Mouse (Mus musculus) neural tube, embryonic 15.5 days (tissue): ENCODE results near the gene Nodal. TPM values are rescaled to one million over a fixed set of nuclear protein-coding genes. Genes with fewer than 3 reads are reported as not detected.

Experiments used
- ATAC-seq: fragments of 200-750 bp; cut with Nextera tagmentation; 2 replicates; pipeline ENCODE4 v1.8.0; 2017; ENCODE audit warnings: mild to moderate bottlenecking, moderate TSS enrichment, moderate library complexity; ENCODE audit not compliant: low FRiP score
- H3K27ac ChIP-seq: fragments of 300-500 bp; sonication (generic); replicated peaks from 2 replicates; pipeline ENCODE4 v1.5.1; 2015; ENCODE audit warnings: mild to moderate bottlenecking, inconsistent platforms
- H3K27me3 ChIP-seq: fragments of 300-500 bp; sonication (generic); replicated peaks from 2 replicates; pipeline ENCODE4 v1.6.1; 2015; ENCODE audit warnings: inconsistent platforms
- H3K36me3 ChIP-seq: fragments of 300-500 bp; sonication (generic); 2 replicates; pipeline ENCODE4 v1.6.1; 2015; ENCODE audit warnings: inconsistent platforms
- H3K4me1 ChIP-seq: fragments of 300-500 bp; sonication (generic); 2 replicates; pipeline ENCODE4 v1.6.1; 2015; ENCODE audit warnings: inconsistent platforms
- H3K4me2 ChIP-seq: fragments of 300-500 bp; sonication (generic); 2 replicates; pipeline ENCODE4 v1.6.1; 2015; ENCODE audit warnings: inconsistent platforms, mild to moderate bottlenecking, moderate library complexity
- H3K4me3 ChIP-seq: fragments of 300-500 bp; sonication (generic); replicated peaks from 2 replicates; pipeline ENCODE4 v1.5.1; 2015; ENCODE audit warnings: mild to moderate bottlenecking, inconsistent platforms
- H3K9ac ChIP-seq: fragments of 300-500 bp; sonication (generic); replicated peaks from 2 replicates; pipeline ENCODE4 v1.6.1; 2015; ENCODE audit warnings: mild to moderate bottlenecking, inconsistent platforms
- H3K9me3 ChIP-seq: fragments of 300-500 bp; sonication (generic); replicated peaks from 2 replicates; pipeline ENCODE4 v1.6.1; 2016; ENCODE audit warnings: inconsistent platforms
- WGBS: fragments of 180-500 bp; shearing (Covaris S2); methylation state at CpG from one replicate; pipeline ENCODE4 v1.1.7; 2015; ENCODE audit warnings: mixed read lengths; 5-methylcytosine and 5-hydroxymethylcytosine counted together
- polyA plus RNA-seq: library from polyadenylated mRNA; unstranded; fragments of >200 nt; fragmentation: Nextera tagmentation; extraction: Ambion mirVana; gene quantifications from 2 replicates; pipeline ENCODE4 v1.2.1, GENCODE M21; 2015

Gene Nodal
- polyA plus RNA-seq, 1 experiment from 2014 or later: 0.23 TPM

GRCm38 (mm10) chr10:61418131-61418900 lies 544 bp downstream of the Nodal start:
- peak overlapping the region; percentile 51 for H3K9ac ChIP-seq
- peaks cover 59% of the 10 kb centered on the region for H3K27me3 ChIP-seq
- H3K4me1 ChIP-seq: peaks cover 14% of the 10 kb centered on the region
- peak; percentile 53; the same call in 1 of the 2 replicates for ATAC-seq
- H3K36me3 ChIP-seq: no peaks in the 10 kb centered on the region
- H3K4me3 ChIP-seq: peak overlapping the region; percentile 50
- H3K4me2 ChIP-seq: peak overlapping the region; percentile 95
- no peaks in the 10 kb centered on the region for H3K9me3 ChIP-seq
- 2% methylated on average over 50 of the region's 50 CpGs for WGBS
- H3K27ac ChIP-seq: no peak overlapping the region

- no peak for ATAC-seq
- Histone ChIP-seq H3K4me2 (peak overlapping the region; percentile 95; the same call in 1 of the 2 replicates), H3K27me3 (peaks cover 59% of the 10 kb centered on the region), H3K4me3 (no peak overlapping the region), H3K9ac (no peak overlapping the region), H3K9me3 (no peaks in the 10 kb centered on the region), H3K4me1 (peaks cover 16% of the 10 kb centered on the region), H3K27ac (no peak overlapping the region), H3K36me3 (no peaks in the 10 kb centered on the region)
- 8% methylated on average over 24 of the region's 24 CpGs for WGBS
Measured at GRCm38 (mm10) chr10:61419146-61419545, 1.4 kb downstream of the Nodal start.

- H3K4me3 ChIP-seq: no peak overlapping the region
- H3K27me3 ChIP-seq: peaks cover 59% of the 10 kb centered on the region
- H3K36me3 ChIP-seq: no peaks in the 10 kb centered on the region
- no peak for ATAC-seq
- 85% methylated on average over 4 of the region's 4 CpGs for WGBS
- peaks cover 25% of the 10 kb centered on the region for H3K4me1 ChIP-seq
- H3K4me2 ChIP-seq: no peak overlapping the region
- H3K9ac ChIP-seq: no peak overlapping the region
- H3K27ac ChIP-seq: no peak overlapping the region
- H3K9me3 ChIP-seq: no peaks in the 10 kb centered on the region
Measured at GRCm38 (mm10) chr10:61420011-61420410, 2.2 kb downstream of the Nodal start.

- Histone ChIP-seq H3K36me3 (no peaks in the 10 kb centered on the region), H3K9me3 (no peaks in the 10 kb centered on the region), H3K27ac (no peak overlapping the region), H3K4me2 (no peak overlapping the region), H3K9ac (no peak overlapping the region), H3K4me3 (no peak overlapping the region), H3K4me1 (peaks cover 28% of the 10 kb centered on the region), H3K27me3 (peaks cover 34% of the 10 kb centered on the region)
- WGBS: 89% methylated on average over 12 of the region's 12 CpGs
- no peak for ATAC-seq
Measured at GRCm38 (mm10) chr10:61422861-61423260, 5.1 kb downstream of the Nodal start.

GRCm38 (mm10) chr10:61423289-61423688 lies 5.5 kb downstream of the Nodal start:
- no peak for ATAC-seq
- peaks cover 30% of the 10 kb centered on the region for H3K27me3 ChIP-seq
- H3K9ac ChIP-seq: no peak overlapping the region
- peaks cover 25% of the 10 kb centered on the region for H3K4me1 ChIP-seq
- H3K4me2 ChIP-seq: no peak overlapping the region
- no peak overlapping the region for H3K4me3 ChIP-seq
- no peak overlapping the region for H3K27ac ChIP-seq
- H3K36me3 ChIP-seq: no peaks in the 10 kb centered on the region
- 66% methylated on average over 10 of the region's 10 CpGs for WGBS
- H3K9me3 ChIP-seq: no peaks in the 10 kb centered on the region

GRCm38 (mm10) chr10:61424500-61424899 lies 6.7 kb downstream of the Nodal start:
- peaks cover 23% of the 10 kb centered on the region for H3K4me1 ChIP-seq
- ATAC-seq: peak; percentile 64; the same call in 1 of the 2 replicates
- H3K4me3 ChIP-seq: no peak overlapping the region
- H3K4me2 ChIP-seq: 0 out of 2 replicates have a peak overlapping the region, but pooled peaks have one; percentile 9
- H3K27me3 ChIP-seq: peaks cover 18% of the 10 kb centered on the region
- 24% methylated on average over 7 of the region's 7 CpGs for WGBS
- H3K36me3 ChIP-seq: no peaks in the 10 kb centered on the region
- H3K9me3 ChIP-seq: no peaks in the 10 kb centered on the region
- H3K9ac ChIP-seq: no peak overlapping the region
- H3K27ac ChIP-seq: 0 out of 2 replicates have a peak overlapping the region, but pooled peaks have one; percentile 18

GRCm38 (mm10) chr10:61425047-61425446 lies 7.3 kb downstream of the Nodal start:
- Histone ChIP-seq H3K27me3 (peaks cover 12% of the 10 kb centered on the region), H3K27ac (peak overlapping the region; percentile 28), H3K9ac (no peak overlapping the region), H3K4me2 (no peak overlapping the region), H3K4me3 (no peak overlapping the region), H3K36me3 (peaks cover 5% of the 10 kb centered on the region; the same call in 1 of the 2 replicates), H3K4me1 (peaks cover 23% of the 10 kb centered on the region), H3K9me3 (no peaks in the 10 kb centered on the region)
- ATAC-seq: no peak
- WGBS: 73% methylated on average over 2 of the region's 2 CpGs

GRCm38 (mm10) chr10:61426251-61426757 lies 8.5 kb downstream of the Nodal start:
- Histone ChIP-seq H3K27me3 (no peaks in the 10 kb centered on the region; the same call in 1 of the 2 replicates), H3K36me3 (peaks cover 18% of the 10 kb centered on the region), H3K9ac (no peak overlapping the region), H3K4me3 (no peak overlapping the region), H3K27ac (no peak overlapping the region), H3K9me3 (no peaks in the 10 kb centered on the region), H3K4me1 (peaks cover 23% of the 10 kb centered on the region), H3K4me2 (no peak overlapping the region)
- WGBS: 62% methylated on average over 2 of the region's 2 CpGs
- ATAC-seq: no peak

- WGBS: 80% methylated on average over 6 of the region's 6 CpGs
- peaks cover 26% of the 10 kb centered on the region for H3K36me3 ChIP-seq
- no peak overlapping the region for H3K27ac ChIP-seq
- peaks cover 23% of the 10 kb centered on the region for H3K4me1 ChIP-seq
- H3K9ac ChIP-seq: no peak overlapping the region
- H3K9me3 ChIP-seq: no peaks in the 10 kb centered on the region
- no peak overlapping the region for H3K4me2 ChIP-seq
- no peaks in the 10 kb centered on the region for H3K27me3 ChIP-seq
- H3K4me3 ChIP-seq: no peak overlapping the region
- no peak for ATAC-seq
Measured at GRCm38 (mm10) chr10:61427951-61428350, 10.2 kb downstream of the Nodal start.

GRCm38 (mm10) chr10:61428416-61428815 lies 10.6 kb downstream of the Nodal start:
- Histone ChIP-seq H3K4me2 (no peak overlapping the region), H3K4me3 (no peak overlapping the region), H3K27ac (0 out of 2 replicates have a peak overlapping the region, but pooled peaks have one; percentile 18), H3K4me1 (peaks cover 23% of the 10 kb centered on the region), H3K27me3 (no peaks in the 10 kb centered on the region), H3K36me3 (peaks cover 31% of the 10 kb centered on the region), H3K9me3 (no peaks in the 10 kb centered on the region), H3K9ac (no peak overlapping the region)
- 25% methylated on average over 4 of the region's 4 CpGs for WGBS
- no peak for ATAC-seq

- no peaks in the 10 kb centered on the region for H3K9me3 ChIP-seq
- no peaks in the 10 kb centered on the region for H3K27me3 ChIP-seq
- no peak overlapping the region for H3K4me2 ChIP-seq
- no peak overlapping the region for H3K9ac ChIP-seq
- 84% methylated on average over 5 of the region's 5 CpGs for WGBS
- no peak overlapping the region for H3K4me3 ChIP-seq
- ATAC-seq: no peak
- H3K36me3 ChIP-seq: peaks cover 37% of the 10 kb centered on the region
- peak overlapping the region; percentile 18; the same call in 1 of the 2 replicates for H3K27ac ChIP-seq
- H3K4me1 ChIP-seq: peaks cover 21% of the 10 kb centered on the region
Measured at GRCm38 (mm10) chr10:61429043-61429442, 11.3 kb downstream of the Nodal start.

GRCm38 (mm10) chr10:61431375-61431774 lies 13.6 kb downstream of the Nodal start:
- no peak for ATAC-seq
- H3K4me1 ChIP-seq: peaks cover 9% of the 10 kb centered on the region
- H3K9me3 ChIP-seq: no peaks in the 10 kb centered on the region
- H3K27ac ChIP-seq: no peak overlapping the region
- H3K36me3 ChIP-seq: peaks cover 46% of the 10 kb centered on the region
- H3K9ac ChIP-seq: no peak overlapping the region
- H3K27me3 ChIP-seq: no peaks in the 10 kb centered on the region
- 90% methylated on average over 9 of the region's 9 CpGs for WGBS
- H3K4me3 ChIP-seq: no peak overlapping the region
- H3K4me2 ChIP-seq: no peak overlapping the region
